Mouse (Mus musculus) spleen, adult 2 months (tissue): ENCODE measurements at regions not wholly inside any gene's neighbourhood (a gene's known extent, or its start where the extent isn't known, plus 50 kb on each side); places are given as distances from the start of the nearest gene placed in this dataset.

Source experiments
- CTCF ChIP-seq: fragments of 200-500 bp; IDR thresholded peaks from 2 replicates; pipeline ENCODE4 v1.5.1; 2011; ENCODE audit warnings: mild to moderate bottlenecking, inconsistent platforms; ENCODE audit not compliant: insufficient read depth, insufficient read length, insufficient replicate concordance; ENCODE audit errors: extremely low read depth
- POLR2A ChIP-seq: fragments of 200-500 bp; IDR thresholded peaks from 2 replicates; pipeline ENCODE4 v1.6.1; 2011; ENCODE audit warnings: low read depth, low read length, inconsistent platforms

DNA sequence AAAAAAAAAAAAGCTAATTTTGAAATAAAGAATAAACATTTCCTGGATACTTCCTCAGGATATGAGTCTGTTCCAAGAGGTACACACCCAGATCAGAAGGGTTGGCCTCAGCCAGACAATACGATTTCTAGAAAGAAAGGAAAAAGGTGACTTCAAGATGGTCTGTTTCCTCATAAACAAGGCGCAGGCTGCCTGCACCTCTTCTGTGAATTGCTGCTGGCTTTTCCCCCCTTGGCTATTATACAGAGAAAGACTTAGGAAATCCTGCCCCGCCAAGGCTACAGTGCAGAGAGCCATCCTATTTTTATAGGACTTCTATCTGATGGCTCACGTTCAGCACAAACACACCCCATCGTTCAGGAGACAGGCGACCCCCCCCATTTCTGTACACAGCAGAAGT is 204.8 kb upstream of the Mgmt start:
- TF ChIP-seq CTCF = no peak
- no peak for TF ChIP-seq POLR2A
